Mouse (Mus musculus) hindbrain, embryonic 13.5 days (tissue): ENCODE measurements at regions not wholly inside any gene's neighbourhood (a gene's known extent, or its start where the extent isn't known, plus 50 kb on each side); places are given as distances from the start of the nearest gene placed in this dataset.

ENCODE experiments used
- ATAC-seq: fragments of 200-750 bp; cut with Nextera tagmentation; 2 replicates; pipeline ENCODE4 v1.8.0; 2017; ENCODE audit warnings: moderate TSS enrichment; ENCODE audit not compliant: low FRiP score
- H3K27ac ChIP-seq: fragments of 300-500 bp; sonication (generic); 2 replicates; pipeline ENCODE4 v1.5.1; 2015; ENCODE audit warnings: inconsistent platforms, mild to moderate bottlenecking, moderate library complexity
- H3K27me3 ChIP-seq: fragments of 300-500 bp; sonication (generic); 2 replicates; pipeline ENCODE4 v1.6.1; 2015; ENCODE audit warnings: mild to moderate bottlenecking, inconsistent platforms
- H3K36me3 ChIP-seq: fragments of 300-500 bp; sonication (generic); 2 replicates; pipeline ENCODE4 v1.6.1; 2015; ENCODE audit warnings: mild to moderate bottlenecking, inconsistent platforms
- H3K4me1 ChIP-seq: fragments of 300-500 bp; sonication (generic); replicated peaks from 2 replicates; pipeline ENCODE4 v1.6.1; 2015; ENCODE audit warnings: inconsistent platforms
- H3K4me2 ChIP-seq: fragments of 300-500 bp; sonication (generic); 2 replicates; pipeline ENCODE4 v1.6.1; 2015; ENCODE audit warnings: inconsistent platforms, mild to moderate bottlenecking, moderate library complexity
- H3K4me3 ChIP-seq: fragments of 300-500 bp; sonication (generic); 2 replicates; pipeline ENCODE4 v1.5.1; 2015; ENCODE audit warnings: mild to moderate bottlenecking, inconsistent platforms
- H3K9ac ChIP-seq: fragments of 300-500 bp; sonication (generic); 2 replicates; pipeline ENCODE4 v1.6.1; 2015; ENCODE audit warnings: mild to moderate bottlenecking, inconsistent platforms
- H3K9me3 ChIP-seq: fragments of 300-500 bp; sonication (generic); 2 replicates; pipeline ENCODE4 v1.6.1; 2016; ENCODE audit warnings: inconsistent platforms
- WGBS: fragments of 180-500 bp; shearing (Covaris S2); methylation state at CpG from one replicate; pipeline ENCODE4 v1.1.7; 2015; 5-methylcytosine and 5-hydroxymethylcytosine counted together

GRCm38 (mm10) chr4:131100796-131101156 lies 156.6 kb downstream of the Matn1 start:
- Histone ChIP-seq H3K27me3 (peaks cover 34% of the 10 kb centered on the region), H3K36me3 (no peaks in the 10 kb centered on the region), H3K9ac (no peak overlapping the region), H3K9me3 (no peaks in the 10 kb centered on the region), H3K4me3 (no peak overlapping the region), H3K4me2 (0 out of 2 replicates have a peak overlapping the region, but pooled peaks have one; percentile 15), H3K27ac (no peak overlapping the region), H3K4me1 (peaks cover 8% of the 10 kb centered on the region; the same call in 1 of the 2 replicates)
- WGBS: 19% methylated on average over 13 of the region's 13 CpGs
- ATAC-seq: no peak

GRCm38 (mm10) chr4:131102163-131102562 lies 158.0 kb downstream of the Matn1 start:
- no peaks in the 10 kb centered on the region for H3K9me3 ChIP-seq
- 80% methylated on average over 4 of the region's 4 CpGs for WGBS
- no peak overlapping the region for H3K27ac ChIP-seq
- no peak for ATAC-seq
- no peak overlapping the region for H3K4me2 ChIP-seq
- H3K36me3 ChIP-seq: no peaks in the 10 kb centered on the region
- no peak overlapping the region for H3K9ac ChIP-seq
- peaks cover 14% of the 10 kb centered on the region for H3K4me1 ChIP-seq
- H3K27me3 ChIP-seq: peaks cover 39% of the 10 kb centered on the region
- H3K4me3 ChIP-seq: no peak overlapping the region

GRCm38 (mm10) chr4:131107127-131107857 lies 163.1 kb downstream of the Matn1 start:
- H3K4me1 ChIP-seq: peaks cover 29% of the 10 kb centered on the region
- H3K9me3 ChIP-seq: no peaks in the 10 kb centered on the region
- no peak overlapping the region for H3K9ac ChIP-seq
- H3K27me3 ChIP-seq: peaks cover 24% of the 10 kb centered on the region
- no peaks in the 10 kb centered on the region for H3K36me3 ChIP-seq
- H3K4me3 ChIP-seq: no peak overlapping the region
- peak; percentile 41; the same call in 1 of the 2 replicates for ATAC-seq
- 45% methylated on average over 13 of the region's 13 CpGs for WGBS
- peak overlapping the region; percentile 52; the same call in 1 of the 2 replicates for H3K27ac ChIP-seq
- H3K4me2 ChIP-seq: no peak overlapping the region

- 54% methylated on average over 6 of the region's 6 CpGs for WGBS
- ATAC-seq: no peak
- H3K4me2 ChIP-seq: no peak overlapping the region
Measured at GRCm38 (mm10) chr4:131112536-131112935, 168.4 kb downstream of the Matn1 start.

GRCm38 (mm10) chr4:131113727-131114303 lies 169.6 kb downstream of the Matn1 start:
- Histone ChIP-seq H3K36me3 (no peaks in the 10 kb centered on the region), H3K9ac (no peak overlapping the region), H3K27ac (peak overlapping the region; percentile 66), H3K4me3 (no peak overlapping the region), H3K27me3 (0 out of 2 replicates have a peak, but pooled peaks cover 5% of the 10 kb centered on the region), H3K4me2 (no peak overlapping the region), H3K9me3 (no peaks in the 10 kb centered on the region), H3K4me1 (peaks cover 32% of the 10 kb centered on the region)
- ATAC-seq: peak; percentile 64
- 31% methylated on average over 10 of the region's 10 CpGs for WGBS

More at GRCm38 (mm10) chr4:131112536-131112935, 168.4 kb downstream of the Matn1 start:
- 0 out of 2 replicates have a peak, but pooled peaks cover 5% of the 10 kb centered on the region for H3K27me3 ChIP-seq
- no peak overlapping the region for H3K4me3 ChIP-seq
- H3K9ac ChIP-seq: no peak overlapping the region
- H3K4me1 ChIP-seq: peaks cover 38% of the 10 kb centered on the region
- H3K27ac ChIP-seq: no peak overlapping the region
- no peaks in the 10 kb centered on the region for H3K36me3 ChIP-seq
- H3K9me3 ChIP-seq: no peaks in the 10 kb centered on the region

- Histone ChIP-seq H3K27me3 (0 out of 2 replicates have a peak, but pooled peaks cover 5% of the 10 kb centered on the region), H3K4me2 (no peak overlapping the region), H3K9ac (no peak overlapping the region), H3K36me3 (no peaks in the 10 kb centered on the region), H3K4me1 (peaks cover 21% of the 10 kb centered on the region), H3K27ac (no peak overlapping the region), H3K9me3 (no peaks in the 10 kb centered on the region), H3K4me3 (no peak overlapping the region)
- WGBS: 15% methylated on average over 5 of the region's 5 CpGs
- ATAC-seq: no peak
Measured at GRCm38 (mm10) chr4:131115247-131115646, 171.1 kb downstream of the Matn1 start.

GRCm38 (mm10) chr4:131118586-131118985 lies 174.4 kb downstream of the Matn1 start:
- WGBS: 59% methylated on average over 4 of the region's 4 CpGs
- no peak for ATAC-seq
- 0 out of 2 replicates have a peak, but pooled peaks cover 5% of the 10 kb centered on the region for H3K27me3 ChIP-seq

GRCm38 (mm10) chr4:131119621-131120020 lies 175.4 kb downstream of the Matn1 start:
- Histone ChIP-seq H3K9me3 (no peaks in the 10 kb centered on the region), H3K4me3 (no peak overlapping the region), H3K36me3 (no peaks in the 10 kb centered on the region), H3K27me3 (0 out of 2 replicates have a peak, but pooled peaks cover 3% of the 10 kb centered on the region), H3K9ac (no peak overlapping the region), H3K4me2 (no peak overlapping the region), H3K4me1 (no peaks in the 10 kb centered on the region), H3K27ac (no peak overlapping the region)
- no peak for ATAC-seq
- WGBS: 92% methylated on average over 2 of the region's 2 CpGs

More at GRCm38 (mm10) chr4:131118586-131118985, 174.4 kb downstream of the Matn1 start:
- H3K9me3 ChIP-seq: no peaks in the 10 kb centered on the region
- no peak overlapping the region for H3K4me2 ChIP-seq
- no peak overlapping the region for H3K4me3 ChIP-seq
- peak overlapping the region; percentile 12; the same call in 1 of the 2 replicates for H3K27ac ChIP-seq
- no peaks in the 10 kb centered on the region for H3K36me3 ChIP-seq
- peaks cover 6% of the 10 kb centered on the region for H3K4me1 ChIP-seq
- no peak overlapping the region for H3K9ac ChIP-seq

GRCm38 (mm10) chr4:131120680-131121079 lies 176.5 kb downstream of the Matn1 start:
- WGBS: 90% methylated on average over 5 of the region's 5 CpGs
- Histone ChIP-seq H3K4me2 (no peak overlapping the region), H3K4me1 (peaks cover 4% of the 10 kb centered on the region; the same call in 1 of the 2 replicates), H3K27me3 (0 out of 2 replicates have a peak, but pooled peaks cover 3% of the 10 kb centered on the region), H3K36me3 (no peaks in the 10 kb centered on the region), H3K27ac (no peak overlapping the region), H3K9ac (no peak overlapping the region), H3K4me3 (no peak overlapping the region), H3K9me3 (no peaks in the 10 kb centered on the region)
- no peak for ATAC-seq

GRCm38 (mm10) chr4:131125975-131126374 lies 181.8 kb downstream of the Matn1 start:
- ATAC-seq: no peak
- WGBS: 22% methylated on average over 7 of the region's 7 CpGs
- no peak overlapping the region for H3K4me3 ChIP-seq
- H3K9ac ChIP-seq: no peak overlapping the region
- no peaks in the 10 kb centered on the region for H3K36me3 ChIP-seq
- peaks cover 6% of the 10 kb centered on the region; the same call in 1 of the 2 replicates for H3K27me3 ChIP-seq
- H3K4me1 ChIP-seq: peaks cover 16% of the 10 kb centered on the region
- H3K9me3 ChIP-seq: no peaks in the 10 kb centered on the region
- H3K27ac ChIP-seq: no peak overlapping the region
- no peak overlapping the region for H3K4me2 ChIP-seq

GRCm38 (mm10) chr4:131126901-131127300 lies 182.7 kb downstream of the Matn1 start:
- no peak overlapping the region for H3K9ac ChIP-seq
- no peak overlapping the region for H3K4me3 ChIP-seq
- H3K4me2 ChIP-seq: no peak overlapping the region
- 88% methylated on average over 6 of the region's 6 CpGs for WGBS
- H3K4me1 ChIP-seq: peaks cover 16% of the 10 kb centered on the region
- H3K27me3 ChIP-seq: peaks cover 6% of the 10 kb centered on the region; the same call in 1 of the 2 replicates
- no peaks in the 10 kb centered on the region for H3K36me3 ChIP-seq
- no peak for ATAC-seq
- no peak overlapping the region for H3K27ac ChIP-seq
- no peaks in the 10 kb centered on the region for H3K9me3 ChIP-seq

GRCm38 (mm10) chr4:131128646-131129045 lies 184.5 kb downstream of the Matn1 start:
- ATAC-seq: no peak

More at GRCm38 (mm10) chr4:131128646-131129045, 184.5 kb downstream of the Matn1 start:
- Histone ChIP-seq H3K4me1 (peaks cover 16% of the 10 kb centered on the region), H3K4me2 (no peak overlapping the region), H3K27ac (no peak overlapping the region), H3K9me3 (no peaks in the 10 kb centered on the region), H3K36me3 (no peaks in the 10 kb centered on the region), H3K4me3 (no peak overlapping the region), H3K9ac (no peak overlapping the region), H3K27me3 (peaks cover 15% of the 10 kb centered on the region)
- 31% methylated on average over 3 of the region's 3 CpGs for WGBS
